Mouse (Mus musculus): Measurements from ENCODE around the gene Bak1. TPM values are rescaled to one million over a fixed set of nuclear protein-coding genes. Genes with fewer than 3 reads are reported as not detected.

The Bak1 gene
- 5.9 and 7.0 TPM in 2 replicates for polyA plus RNA-seq (2015; fragmentation: Nextera tagmentation; extraction: Ambion mirVana)

DNA sequence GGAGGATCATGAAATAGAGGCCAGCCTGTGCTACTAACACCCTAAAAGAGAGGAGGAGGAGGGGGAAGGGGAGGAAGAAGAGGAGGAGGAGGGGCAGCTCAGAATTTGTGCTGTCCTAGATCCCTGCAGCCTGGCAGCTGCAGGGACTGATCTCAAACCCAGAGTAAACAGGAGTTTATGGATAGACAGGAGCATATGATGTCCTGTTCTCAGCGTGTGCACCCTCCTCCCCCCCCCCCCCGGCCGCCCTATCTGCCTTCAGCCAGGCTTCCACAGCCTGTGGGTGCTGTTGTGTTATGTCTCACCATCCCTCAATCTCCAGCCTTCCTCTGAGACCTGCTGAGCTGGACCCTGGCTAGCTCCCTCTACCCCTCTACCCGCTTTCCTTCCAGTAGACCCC is at the start of gene Bak1:
Gene Bak1, minus strand, starts transcription at position 101 of the 400 bp plus-strand sequence.

DNA sequence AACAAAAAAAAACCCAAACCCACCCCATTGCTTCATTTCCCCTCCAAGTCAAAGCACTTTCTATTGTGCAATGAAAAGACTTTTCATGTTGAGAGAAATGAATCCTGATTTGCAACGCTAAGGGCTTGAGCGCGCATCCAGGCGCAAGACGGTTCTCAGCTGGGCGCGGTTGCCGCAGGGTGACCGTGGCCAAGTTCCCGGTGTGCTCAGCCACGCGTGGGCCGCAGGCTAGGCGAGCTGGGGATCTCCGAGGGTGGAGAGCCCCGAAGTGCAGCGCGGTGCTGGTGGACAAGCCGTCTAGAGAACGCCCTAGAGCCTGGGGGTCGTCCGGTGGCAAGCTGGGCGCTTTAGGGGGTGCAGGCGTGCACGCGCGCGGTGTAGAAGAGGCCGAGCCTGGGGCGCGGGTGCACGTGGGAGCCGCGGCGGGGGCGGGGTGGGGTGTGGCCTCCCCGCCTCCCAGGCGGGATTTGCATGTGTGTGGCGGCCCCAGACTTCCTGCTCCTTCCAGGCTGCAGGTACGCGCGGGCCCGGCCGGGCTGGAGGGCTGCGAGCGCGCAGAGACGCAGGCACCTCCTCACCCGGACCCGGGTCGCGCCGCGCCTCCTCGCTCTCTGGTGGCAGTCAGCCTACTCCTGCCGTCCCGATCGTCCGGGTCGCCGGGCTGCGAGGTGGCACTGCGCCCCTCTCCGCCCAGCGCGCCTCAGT is 28.2 kb upstream of the Bak1 start, which contains the start of gene Itpr3:
Gene Itpr3, plus strand, starts transcription at position 493 of the 705 bp plus-strand sequence.

DNA sequence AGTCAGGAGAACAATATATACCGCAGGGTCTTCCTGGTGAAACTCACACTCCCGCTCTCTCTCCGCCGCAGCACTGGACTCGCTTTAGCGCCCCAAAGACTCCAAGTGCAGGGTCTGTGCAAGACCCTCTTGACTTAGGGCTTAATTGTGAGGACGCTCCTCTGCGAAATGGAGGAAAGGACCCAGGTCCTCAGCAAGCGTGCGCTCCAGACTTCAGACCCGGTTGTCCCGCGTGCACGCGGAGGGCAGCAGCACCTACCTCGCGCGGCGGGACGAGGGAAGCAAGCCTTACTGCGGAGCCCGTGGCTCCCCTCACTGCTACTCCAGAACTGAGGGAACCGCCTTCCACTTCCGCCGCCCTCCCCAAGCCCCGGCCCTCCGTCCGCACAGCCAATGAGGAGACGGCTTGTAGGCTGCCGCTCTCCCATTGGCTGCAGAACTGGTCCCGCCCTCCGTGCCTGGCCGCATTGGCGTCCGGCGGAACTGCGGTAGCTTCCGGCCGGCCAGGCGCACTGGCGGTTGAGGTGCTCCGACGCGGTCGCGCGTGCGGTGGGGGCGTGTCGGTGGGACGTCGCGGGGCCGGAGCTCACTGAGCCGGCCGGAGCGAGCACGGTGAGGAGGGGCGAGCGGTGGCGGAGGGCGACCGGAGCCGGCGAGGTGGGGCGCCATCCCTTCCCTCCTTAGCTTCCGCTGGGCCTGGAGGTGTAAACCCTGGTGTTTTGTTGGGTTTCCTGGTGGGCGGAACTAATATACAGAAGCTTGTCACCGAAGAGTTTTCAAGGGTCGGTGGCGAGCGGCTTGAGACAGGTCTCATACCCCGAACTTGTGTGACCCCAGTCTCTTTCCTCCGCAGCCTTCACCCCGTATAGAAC is 55.9 kb downstream of the Bak1 start, which contains the start of gene Zbtb9:
Gene Zbtb9, plus strand, starts transcription at position 465 of the 872 bp plus-strand sequence.

Other genes with a start within 250 kb of the Bak1 start
- 30.0 and 31.9 TPM in 2 replicates for gene Bnip1, start 247.9 kb downstream of the Bak1 start, polyA plus RNA-seq (2015; fragmentation: Nextera tagmentation; extraction: Ambion mirVana)
- 17.3 and 23.7 TPM in 2 replicates for gene Nkx2-5, start 184.0 kb downstream of the Bak1 start, polyA plus RNA-seq (2015; fragmentation: Nextera tagmentation; extraction: Ambion mirVana)
- gene Kifc5b, start 111.9 kb downstream of the Bak1 start, polyA plus RNA-seq (2015; fragmentation: Nextera tagmentation; extraction: Ambion mirVana): 8.2 and 8.5 TPM in 2 replicates
- gene Phf1, start 96.0 kb downstream of the Bak1 start, polyA plus RNA-seq (2015; fragmentation: Nextera tagmentation; extraction: Ambion mirVana): 5.8 and 7.9 TPM in 2 replicates
- 139 and 150 TPM in 2 replicates for gene Cuta, start 89.4 kb downstream of the Bak1 start, polyA plus RNA-seq (2015; fragmentation: Nextera tagmentation; extraction: Ambion mirVana)
- 1.1 and 1.9 TPM in 2 replicates for gene Syngap1, start 87.8 kb downstream of the Bak1 start, polyA plus RNA-seq (2015; fragmentation: Nextera tagmentation; extraction: Ambion mirVana)
- 6.2 and 6.8 TPM in 2 replicates for gene Zbtb9, start 55.8 kb downstream of the Bak1 start, polyA plus RNA-seq (2015; fragmentation: Nextera tagmentation; extraction: Ambion mirVana)
- gene Itpr3, start 28.3 kb upstream of the Bak1 start, polyA plus RNA-seq (2015; fragmentation: Nextera tagmentation; extraction: Ambion mirVana): 1.5 and 2.3 TPM in 2 replicates
- 160 and 163 TPM in 2 replicates for gene Uqcc2, start 104.9 kb upstream of the Bak1 start, polyA plus RNA-seq (2015; fragmentation: Nextera tagmentation; extraction: Ambion mirVana)
- gene Ip6k3, start 138.8 kb upstream of the Bak1 start, polyA plus RNA-seq (2015; fragmentation: Nextera tagmentation; extraction: Ambion mirVana): 0.13 and 0.25 TPM in 2 replicates
- gene Lemd2, start 175.5 kb upstream of the Bak1 start, polyA plus RNA-seq (2015; fragmentation: Nextera tagmentation; extraction: Ambion mirVana): 9.5 and 10.6 TPM in 2 replicates

Measured in spleen, postnatal 0 days (tissue).